Mouse (Mus musculus) thymus, postnatal 10 days (tissue): Measurements from ENCODE around the gene Polr2c.
"Not testable (repeated sequence)": the region's sequence is repeated elsewhere in the genome, so short reads cannot be mapped to it uniquely, and the experiment has no call there.

Experiments used
- DNase-seq, 2 experiments: peaks; one replicate each; pipeline ENCODE4 v3.0.0; 2021; ENCODE audit warnings: low spot score in 2 of 2

The Polr2c gene

DNA sequence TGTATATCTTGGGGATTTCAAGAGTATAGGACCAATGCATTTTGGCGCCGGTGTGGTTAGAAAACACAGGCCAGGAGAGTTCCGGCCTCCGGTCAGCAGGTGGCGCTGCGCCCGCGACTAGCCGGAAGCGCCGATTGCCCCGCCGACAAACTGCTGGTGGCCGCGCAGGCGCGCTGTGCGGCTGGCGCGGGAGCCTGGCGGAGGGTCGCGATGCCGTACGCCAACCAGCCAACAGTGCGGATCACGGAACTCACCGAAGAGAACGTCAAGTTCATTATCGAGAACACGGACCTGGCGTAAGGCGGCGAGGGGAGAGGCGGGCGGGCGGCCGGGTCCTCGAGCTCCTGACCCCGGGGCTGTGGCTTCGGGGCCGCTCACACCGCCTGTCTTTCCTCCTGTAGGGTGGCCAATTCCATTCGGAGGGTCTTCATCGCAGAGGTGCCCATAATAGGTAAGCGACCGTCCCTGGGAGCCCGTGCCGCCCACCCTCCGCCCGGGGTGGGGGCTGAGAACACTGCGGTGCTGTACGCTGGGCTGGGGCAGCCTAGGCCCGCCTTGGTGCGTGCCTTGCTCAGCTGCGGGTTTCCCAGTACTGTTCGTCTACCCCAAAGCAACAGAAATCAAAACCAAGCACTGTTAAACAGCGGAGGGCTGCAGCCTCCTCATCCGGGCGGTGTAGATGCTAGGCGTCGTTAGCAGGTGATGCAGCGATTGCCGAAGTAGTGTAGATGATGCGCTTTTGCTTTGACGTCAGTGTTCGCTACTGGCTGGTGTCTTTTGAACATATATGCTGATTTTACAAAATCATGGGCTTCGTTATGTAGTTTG lies at the start of gene Polr2c:
Polr2c (plus strand) TSS at position 105 of the 828 bp plus-strand sequence.
- DNase-seq: peak; percentile 78 to 95

DNA sequence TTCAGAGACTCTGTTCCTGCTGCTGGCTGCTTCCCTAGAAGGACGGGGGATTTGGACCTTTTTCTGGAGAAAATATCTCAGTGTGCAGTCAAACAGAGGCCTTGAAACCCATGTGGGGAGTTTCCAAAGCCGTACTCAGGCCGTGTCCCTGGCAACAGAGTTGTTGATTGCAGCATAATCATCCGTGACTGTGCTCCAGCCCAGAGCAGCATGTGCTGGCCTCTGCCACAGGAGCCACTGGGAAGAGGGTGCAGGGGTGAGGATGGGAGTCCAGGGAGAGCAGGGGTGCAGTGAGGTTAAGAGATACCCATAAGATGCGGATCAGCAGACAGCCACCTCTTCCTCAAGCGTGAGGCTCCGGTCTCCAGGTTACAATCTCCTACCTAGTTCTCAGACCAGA lies 49.7 kb upstream of the Polr2c start:
- no peak for DNase-seq

DNA sequence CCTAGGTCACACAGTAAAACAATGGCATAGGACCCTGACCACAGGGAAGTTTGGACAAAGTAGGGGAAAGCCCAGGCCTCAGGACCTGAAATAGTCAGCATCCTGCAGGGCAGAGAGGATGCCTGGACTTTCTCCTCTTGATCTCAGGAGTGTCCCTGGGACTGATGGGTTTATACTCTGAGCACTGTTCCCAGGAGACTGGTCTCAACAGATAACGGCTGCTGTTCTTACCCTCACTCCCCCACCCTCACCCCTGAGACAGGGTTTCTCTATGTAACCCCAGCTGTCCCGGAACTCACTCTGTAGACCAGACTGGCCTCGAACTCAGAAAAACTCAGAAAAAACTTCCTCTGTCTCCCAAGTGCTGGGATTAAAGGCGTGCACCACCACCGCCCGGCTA lies 48.9 kb upstream of the Polr2c start:
- no peak for DNase-seq

DNA sequence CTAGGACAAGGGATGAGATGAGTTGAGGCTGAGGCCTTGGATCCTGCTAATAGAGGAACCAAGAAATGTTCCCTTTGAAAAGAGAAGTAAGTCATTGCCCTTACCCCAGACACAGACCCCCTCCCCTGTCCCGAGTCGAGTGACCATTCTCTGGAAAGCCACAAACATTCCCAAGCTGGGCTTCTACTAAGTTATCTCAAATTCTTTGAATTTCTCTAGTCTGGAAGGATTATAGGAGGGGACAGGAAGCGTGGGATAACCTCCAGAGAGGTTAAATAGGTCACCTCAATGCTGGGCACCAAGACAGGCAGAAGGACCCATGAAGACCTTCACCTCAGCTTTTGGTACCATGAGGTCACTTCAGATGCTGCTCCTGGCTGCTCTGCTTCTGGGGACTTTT lies 47.1 kb upstream of the Polr2c start, which contains the start of gene Ccl17:
Ccl17 (plus strand) TSS at position 301 of the 400 bp plus-strand sequence.
- no peak for DNase-seq

DNA sequence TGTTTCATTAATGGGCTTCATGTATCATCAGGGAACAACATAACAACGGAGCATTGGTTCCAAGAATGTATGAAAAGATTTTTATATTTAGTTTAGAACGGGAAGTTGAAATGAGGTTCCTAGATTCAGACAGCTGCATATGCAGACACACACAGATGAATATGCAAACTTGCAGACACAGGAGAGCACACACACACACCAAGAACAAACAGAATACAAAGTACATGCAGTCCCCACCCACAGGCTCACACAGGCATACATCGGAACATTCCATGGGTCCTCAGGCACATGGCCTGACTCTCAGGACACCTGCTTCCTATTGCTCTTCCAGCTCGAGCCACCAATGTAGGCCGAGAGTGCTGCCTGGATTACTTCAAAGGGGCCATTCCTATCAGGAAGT lies 46.4 kb upstream of the Polr2c start:
- DNase-seq: no peak

DNA sequence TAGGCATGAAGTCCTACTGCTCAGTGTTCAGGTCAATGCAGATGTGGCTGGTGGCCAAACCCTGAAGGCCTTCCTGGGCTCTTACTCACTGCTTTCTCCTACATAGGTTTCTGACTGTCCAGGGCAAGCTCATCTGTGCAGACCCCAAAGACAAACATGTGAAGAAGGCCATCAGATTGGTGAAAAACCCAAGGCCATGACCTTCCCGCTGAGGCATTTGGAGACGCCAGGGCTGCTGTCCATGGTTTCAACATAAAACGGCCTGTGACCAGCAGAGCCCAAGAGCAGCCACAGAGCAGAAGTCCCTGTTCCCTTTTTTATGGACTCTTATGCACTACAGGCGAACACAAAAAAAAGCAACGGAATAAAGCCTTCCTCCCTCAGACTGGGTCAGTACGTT lies 45.6 kb upstream of the Polr2c start:
- DNase-seq: no peak

DNA sequence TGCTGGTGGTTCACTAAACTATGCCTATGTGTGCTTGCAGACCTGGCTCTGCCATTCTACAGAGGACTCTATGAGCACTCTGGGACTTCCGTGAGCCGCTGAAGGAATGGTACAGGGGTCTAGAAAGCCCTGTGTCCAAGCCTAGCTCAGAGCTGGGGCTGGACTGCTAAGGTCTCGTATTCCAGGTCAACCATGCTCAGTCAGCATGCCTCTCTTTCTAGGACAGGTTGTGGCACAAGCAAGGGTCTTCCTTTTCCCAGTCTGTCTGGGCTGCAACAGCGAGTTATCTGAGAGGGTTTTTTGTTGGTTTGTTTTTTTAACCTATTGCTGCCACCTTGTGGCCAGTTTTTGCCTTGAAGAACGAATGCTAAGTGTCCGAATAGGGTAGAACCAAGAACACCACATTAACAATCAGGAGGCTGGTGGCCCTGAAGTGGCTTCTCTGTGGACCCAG lies 44.6 kb upstream of the Polr2c start:
- peak; percentile 39 to 75 for DNase-seq

DNA sequence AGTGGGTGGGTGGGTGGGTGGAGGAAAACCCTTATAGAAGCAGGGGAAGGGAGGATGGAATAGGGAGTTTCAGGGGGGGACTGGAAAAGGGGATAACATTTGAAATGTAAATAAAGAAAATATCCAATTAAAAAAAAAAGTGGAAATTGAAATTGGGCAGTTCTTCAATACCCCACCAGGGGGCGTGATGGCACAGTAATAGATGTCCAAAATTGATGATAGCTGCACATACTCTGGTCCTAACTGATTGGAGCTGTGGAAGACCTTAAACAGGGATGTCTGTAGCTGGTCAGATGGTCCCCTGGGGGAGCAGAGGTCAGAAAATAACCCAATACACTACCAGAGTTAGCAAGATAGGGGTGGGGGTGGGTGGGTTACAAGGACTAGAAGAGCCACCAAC lies 42.7 kb upstream of the Polr2c start:
- peak in 1 of 2 experiments; percentile 30 for DNase-seq

DNA sequence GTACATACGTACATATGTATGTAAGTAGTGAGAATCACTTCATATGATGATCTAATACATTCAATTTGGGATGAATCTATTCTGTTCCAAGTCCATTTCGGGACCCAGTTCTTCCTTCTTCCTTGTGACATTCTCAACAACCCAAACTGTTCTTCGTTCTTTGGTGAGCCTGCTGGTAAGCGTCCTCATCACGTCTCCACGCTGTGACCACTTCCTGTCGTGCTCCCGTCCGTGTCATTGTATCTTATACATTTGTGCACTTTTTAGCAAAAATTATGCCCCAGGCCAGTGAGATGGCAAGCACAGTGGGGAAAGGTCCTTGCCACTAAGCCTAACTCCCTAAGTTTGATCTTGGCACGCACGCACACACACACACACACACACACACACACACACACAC lies 39.3 kb upstream of the Polr2c start:
- no peak for DNase-seq

DNA sequence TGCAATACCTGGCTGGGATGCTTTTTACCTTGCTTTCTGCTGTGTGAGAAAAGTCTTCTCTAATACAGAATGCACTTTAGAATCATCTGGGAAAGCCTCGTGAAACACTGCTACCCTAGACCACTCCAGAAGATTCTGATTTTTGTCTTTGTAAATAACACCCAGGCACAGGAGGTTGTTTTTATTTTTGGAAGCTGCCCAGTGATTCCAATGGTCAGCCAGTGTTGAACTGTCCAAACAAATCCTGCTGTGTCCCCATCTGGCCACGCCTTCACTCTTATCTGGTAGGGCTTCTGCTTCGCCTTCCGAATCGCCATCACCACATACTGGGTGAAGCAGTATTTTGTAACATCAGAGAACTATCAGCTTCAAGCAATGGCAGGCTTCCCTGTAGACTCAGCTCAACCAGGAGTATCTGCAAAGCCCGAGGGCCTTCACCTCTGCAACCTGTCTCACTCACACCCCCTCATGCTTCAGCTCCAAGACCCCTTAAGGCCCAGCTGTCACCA lies 37.5 kb upstream of the Polr2c start:
- DNase-seq: no peak

DNA sequence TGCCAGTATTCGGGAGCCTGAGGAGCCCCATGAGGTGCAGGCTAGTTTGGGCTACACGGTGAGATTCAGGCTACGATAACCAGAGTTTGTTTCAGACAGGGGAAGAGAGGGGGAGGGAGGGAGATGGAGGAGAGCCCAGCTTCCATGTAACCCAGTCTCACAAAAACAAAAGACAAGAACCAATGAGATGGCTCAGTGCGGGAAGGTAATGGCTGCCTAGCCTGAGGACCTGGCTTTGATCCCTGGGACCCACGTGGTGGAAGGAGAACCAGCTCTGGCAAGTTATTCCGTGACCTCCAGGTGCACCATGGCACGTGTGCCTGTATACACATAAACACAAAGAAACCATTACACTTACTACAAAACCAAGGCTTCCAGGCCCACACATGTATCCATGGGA lies 36.7 kb upstream of the Polr2c start:
- no peak for DNase-seq

DNA sequence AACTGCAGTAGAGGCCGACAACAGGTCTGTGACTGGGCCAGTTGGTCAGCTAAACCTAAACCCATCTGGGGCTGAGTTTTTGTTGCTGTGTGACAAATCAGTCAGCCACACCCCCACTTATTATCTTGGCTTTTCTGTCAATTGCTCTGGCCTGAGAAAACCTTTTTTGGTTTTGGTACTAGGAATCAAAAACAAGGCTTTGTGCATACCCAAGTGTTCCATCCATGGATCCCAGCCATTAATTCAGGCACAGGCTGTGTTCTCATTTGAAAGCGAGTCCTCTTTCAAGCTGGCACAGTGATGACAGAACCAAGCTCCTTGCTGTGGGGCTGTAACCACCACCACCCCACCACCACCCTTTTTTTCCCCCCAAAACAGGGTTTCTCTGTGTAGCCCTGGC lies 35.9 kb upstream of the Polr2c start:
- DNase-seq: no peak

DNA sequence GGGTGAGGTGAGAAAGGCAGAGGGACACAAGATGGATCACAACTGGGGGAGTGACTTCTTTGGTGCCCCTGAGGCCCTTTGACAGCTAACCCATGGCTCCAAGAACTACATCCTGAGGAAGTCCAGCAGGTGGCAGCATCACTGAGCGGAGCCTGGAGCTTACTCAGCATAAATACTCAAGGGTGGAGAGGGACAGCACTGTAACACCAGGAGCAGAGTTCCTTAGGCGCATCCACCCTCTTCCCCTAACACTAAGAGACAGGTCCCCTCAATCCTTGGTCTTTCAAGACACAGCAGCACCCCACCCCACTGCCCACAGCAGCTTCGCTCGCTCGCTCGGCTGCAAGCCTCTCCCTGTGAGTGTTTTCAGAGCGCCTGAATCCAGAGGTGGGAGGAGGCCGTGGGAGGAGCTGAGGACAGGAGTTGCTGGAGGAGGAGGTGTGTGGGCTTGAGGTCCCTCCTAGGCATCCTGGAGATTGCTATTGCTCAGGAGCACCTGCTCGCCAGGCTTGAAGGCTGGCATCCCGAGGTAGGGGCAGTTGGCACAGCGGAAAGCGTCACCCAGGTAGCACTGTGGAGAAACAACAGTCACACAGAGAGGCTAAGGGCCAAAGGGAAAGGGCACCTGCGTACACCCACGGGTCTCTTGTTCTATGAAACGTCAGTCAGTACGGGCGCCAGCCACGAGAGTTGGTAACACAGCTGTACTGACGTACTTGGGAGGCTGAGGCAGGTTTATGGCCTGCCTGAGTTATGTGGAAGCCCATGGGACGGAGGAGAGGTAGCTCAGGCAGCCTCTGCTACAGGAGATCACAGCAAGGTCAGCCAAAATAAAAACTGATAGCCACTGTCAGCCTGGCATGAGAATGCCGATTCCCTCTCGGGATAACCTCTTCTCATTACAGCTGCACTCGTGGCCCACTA lies 34.4 kb upstream of the Polr2c start:
- peak; percentile 13 to 56 for DNase-seq

DNA sequence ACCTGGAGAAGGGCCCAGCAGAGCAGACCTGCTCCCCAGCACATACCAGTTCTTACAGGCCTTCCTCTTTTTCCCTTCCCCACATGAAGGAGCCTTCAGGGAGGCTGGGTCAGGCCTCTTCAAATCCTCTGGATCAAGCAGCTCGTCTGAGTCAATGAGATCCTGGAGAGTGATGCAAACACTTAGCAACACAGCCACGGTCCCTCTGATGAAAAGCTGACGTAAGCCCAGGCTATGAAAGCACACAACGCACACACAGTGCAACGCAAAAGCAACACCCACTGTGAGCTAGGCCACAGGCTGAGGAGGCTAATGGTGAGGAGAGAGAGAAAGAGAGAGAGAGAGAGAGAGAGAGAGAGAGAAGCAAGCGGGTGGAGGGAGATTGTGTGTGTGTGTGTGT lies 32.1 kb upstream of the Polr2c start:
- no peak for DNase-seq

DNA sequence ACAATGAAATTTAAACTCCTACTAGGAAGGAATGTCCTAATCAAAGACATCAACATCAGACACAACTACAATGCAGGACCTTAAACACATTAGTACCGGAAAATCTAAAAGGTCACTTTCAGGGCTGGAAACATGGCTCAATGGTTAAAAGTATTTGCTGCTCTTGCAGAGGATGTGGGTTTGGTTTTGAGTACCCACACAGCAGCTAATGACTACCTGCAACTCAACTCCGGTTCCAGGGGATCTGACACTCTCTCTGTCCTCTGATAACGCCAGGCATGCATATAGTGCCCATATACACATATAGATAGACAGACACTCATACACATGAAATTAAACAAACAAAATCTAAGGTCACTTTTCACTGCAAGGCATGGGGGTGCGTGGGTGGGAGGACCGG lies 31.0 kb upstream of the Polr2c start:
- no peak for DNase-seq

DNA sequence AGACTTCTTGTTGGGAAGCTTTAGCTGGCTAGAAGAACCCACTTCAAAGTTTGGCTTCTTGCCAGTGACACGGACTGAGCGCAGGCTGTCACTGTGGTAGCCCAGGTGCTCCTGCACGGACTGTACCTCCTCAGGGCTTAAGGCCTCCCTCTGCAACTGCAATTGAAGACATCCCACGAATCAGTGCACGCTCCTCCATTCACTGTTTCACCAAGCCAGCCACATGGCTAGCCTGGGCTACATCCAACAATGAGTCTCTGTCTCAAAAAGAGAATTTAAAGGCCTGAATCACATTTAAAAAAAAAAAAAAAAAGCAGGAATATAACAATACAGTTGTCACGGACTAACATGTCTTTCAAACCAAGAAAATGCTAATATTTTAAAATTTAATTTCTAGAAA lies 29.0 kb upstream of the Polr2c start:
- no peak for DNase-seq

DNA sequence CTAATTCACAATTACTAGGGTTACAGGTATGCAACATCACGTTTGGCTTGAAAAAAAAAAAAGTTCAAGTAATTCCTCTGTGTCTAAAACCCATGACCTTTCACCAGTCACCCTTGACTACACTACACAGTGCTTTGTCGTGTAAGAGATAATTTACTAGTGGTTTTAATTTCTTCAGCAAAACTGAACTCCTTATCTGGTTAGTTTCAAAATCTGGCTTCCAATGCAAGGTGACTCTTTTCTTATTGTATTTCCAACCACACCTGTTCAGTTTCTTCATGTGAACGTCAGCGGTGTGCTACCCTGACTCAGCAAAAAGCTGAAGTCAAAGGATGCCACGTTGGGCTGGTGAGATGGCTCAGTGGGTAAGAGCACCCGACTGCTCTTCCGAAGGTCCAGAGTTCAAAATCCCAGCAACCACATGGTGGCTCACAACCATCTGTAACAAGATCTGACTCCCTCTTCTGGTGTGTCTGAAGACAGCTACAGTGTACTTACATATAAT lies 23.3 kb upstream of the Polr2c start:
- not testable (repeated sequence) for DNase-seq

DNA sequence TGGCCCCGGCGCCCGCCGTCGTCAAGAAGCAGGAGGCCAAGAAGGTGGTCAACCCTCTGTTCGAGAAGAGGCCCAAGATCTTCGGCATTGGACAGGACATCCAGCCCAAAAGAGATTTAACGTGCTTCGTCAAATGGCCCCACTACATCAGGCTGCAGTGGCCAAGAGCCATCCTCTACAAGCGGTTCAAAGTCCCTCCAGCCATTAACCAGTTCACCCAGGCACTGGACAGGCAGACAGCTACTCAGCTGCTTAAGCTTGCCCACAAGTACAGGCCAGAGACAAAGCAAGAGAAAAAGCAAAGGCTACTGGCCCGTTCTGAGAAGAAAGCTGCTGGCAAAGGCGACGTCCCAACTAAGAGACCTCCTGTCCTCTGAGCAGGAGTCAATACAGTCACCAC lies 21.5 kb upstream of the Polr2c start:
- not testable (repeated sequence) for DNase-seq

DNA sequence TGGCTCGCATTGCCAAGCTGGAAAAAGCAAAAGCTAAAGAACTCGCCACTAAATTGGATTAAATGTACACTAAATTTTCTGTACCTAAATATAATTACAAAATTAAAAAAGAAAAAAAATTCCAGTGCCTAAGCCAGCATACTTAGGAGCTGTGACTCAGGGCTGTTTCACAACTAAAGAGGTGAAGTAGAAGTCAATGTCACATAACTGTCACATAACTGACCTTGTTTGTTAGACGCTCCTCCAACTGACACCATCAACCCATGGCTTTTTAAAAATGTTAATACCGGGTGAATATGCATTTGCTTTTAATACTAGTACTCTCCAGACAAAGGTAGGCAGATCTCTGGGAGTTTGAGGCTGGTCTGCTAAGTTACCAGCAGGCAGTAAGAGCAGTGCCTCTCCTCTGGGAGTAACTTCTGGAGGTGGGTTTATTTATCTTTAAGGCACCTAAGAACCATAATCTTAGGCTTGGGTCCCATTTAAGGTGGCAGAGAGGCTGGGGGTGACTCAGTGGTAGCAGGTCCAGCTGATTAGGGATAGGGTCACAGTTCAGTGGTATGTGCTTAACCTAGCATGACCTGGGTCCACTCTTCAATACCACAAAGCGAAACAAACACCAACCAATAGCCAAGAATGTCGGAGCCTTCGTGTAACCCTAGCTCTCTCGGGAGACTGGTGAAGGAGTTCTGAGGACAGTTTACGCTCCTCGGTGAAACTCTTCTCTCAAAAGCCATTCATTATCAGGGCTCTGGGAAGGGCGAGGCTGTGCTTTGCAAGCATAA lies 20.6 kb upstream of the Polr2c start:
- no peak for DNase-seq

DNA sequence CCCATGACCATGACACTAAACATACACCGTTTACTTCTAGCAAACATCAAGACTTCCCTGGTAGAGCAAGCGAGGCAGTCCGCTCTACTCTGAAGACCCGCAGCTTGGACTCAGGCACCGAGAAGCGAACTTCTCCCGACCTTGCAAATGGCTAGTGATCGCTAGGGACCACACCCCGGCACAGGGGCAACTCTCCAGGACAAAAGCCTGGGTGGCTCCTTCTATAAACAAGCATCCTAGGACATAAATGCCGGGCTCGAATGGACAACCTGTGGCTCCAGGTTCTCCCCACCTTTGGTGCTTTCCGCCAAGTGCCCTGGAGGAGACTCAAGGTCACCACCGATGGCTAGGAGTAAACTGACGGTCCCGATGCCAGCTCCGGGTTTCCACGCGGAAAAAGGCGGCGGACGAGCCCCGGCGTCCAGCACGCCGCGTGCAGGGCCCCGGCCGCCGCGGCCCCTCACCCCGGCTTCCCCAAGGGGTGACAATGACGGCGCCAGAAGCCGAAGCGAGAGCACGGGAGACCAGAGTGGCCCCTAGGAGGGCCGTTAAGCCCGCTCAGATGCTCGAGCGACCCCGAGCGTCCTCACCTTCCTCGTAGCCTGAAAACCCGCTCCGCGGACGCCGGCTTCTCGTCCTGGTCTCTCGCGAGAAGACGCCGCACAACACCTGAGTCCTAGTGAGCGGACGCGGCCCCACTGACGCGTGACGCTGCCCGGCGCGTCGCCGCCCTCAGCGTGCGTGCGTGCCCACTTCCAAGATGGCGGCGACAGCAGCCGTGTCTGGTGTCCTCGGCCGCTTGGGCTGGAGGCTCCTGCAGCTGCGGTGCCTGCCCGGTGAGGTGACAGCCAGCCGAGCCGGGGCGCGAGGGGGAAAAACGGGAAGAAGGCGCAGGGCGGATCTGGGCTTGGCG lies 19.3 kb upstream of the Polr2c start, which contains the start of the genes Coq9 and Ciapin1:
Coq9 (plus strand) TSS at position 660 of the 913 bp plus-strand sequence.
Ciapin1 (minus strand) TSS at position 697 of the 913 bp plus-strand sequence.
- DNase-seq: peak; percentile 95
